Mouse (Mus musculus) layer of hippocampus, postnatal 10 days (tissue): ENCODE measurements around the gene Wdcp. TPM values are rescaled to one million over a fixed set of nuclear protein-coding genes. Genes with fewer than 3 reads are reported as not detected.

ENCODE experiments used
- total RNA-seq, 2 experiments: library from RNA; stranded (reverse); gene quantifications; 2 replicates each; pipeline ENCODE4 v1.2.3; 2021

Gene Wdcp
- total RNA-seq, 2 experiments from 2014 or later: 11.4 to 12.1 TPM

Other genes with a start within 250 kb of the Wdcp start
- gene Fam228a, start 104.9 kb upstream of the Wdcp start, total RNA-seq: 1 to 10 TPM; 1.7 to 2.4 TPM
- 10 to 100 TPM; 12.8 to 13.7 TPM for gene Pfn4, start 74.3 kb upstream of the Wdcp start, total RNA-seq
- gene Fam228b, start 74.0 kb upstream of the Wdcp start, total RNA-seq: 10 to 100 TPM; 19.5 to 25.1 TPM
- gene Sf3b6, start 25.8 kb upstream of the Wdcp start, total RNA-seq: 100 to 1,000 TPM in 1 of 2 experiments, 10 to 100 TPM in 1; 85.5 to 104 TPM
- 100 to 1,000 TPM; 115 to 124 TPM for gene Fkbp1b, start 1.7 kb upstream of the Wdcp start, total RNA-seq
- under 1 TPM; 0.76 to 0.82 TPM for gene Mfsd2b, start 31.1 kb downstream of the Wdcp start, total RNA-seq
- 10 to 100 TPM; 39.7 to 45.4 TPM for gene Ubxn2a, start 64.4 kb downstream of the Wdcp start, total RNA-seq
- 10 to 100 TPM; 30.6 to 32.3 TPM for gene Atad2b, start 74.0 kb downstream of the Wdcp start, total RNA-seq